Mouse (Mus musculus) fibroblast of lung, adult 2 months (primary cell): ENCODE measurements around the gene Cfap126.
"Not testable (repeated sequence)": the region's sequence is repeated elsewhere in the genome, so short reads cannot be mapped to it uniquely, and the experiment has no call there.

Source experiments
- DNase-seq: peaks from one replicate; pipeline ENCODE4 v3.0.0-alpha.2; 2011; ENCODE audit warnings: low read depth

The Cfap126 gene

GRCm38 (mm10) chr1:171113873-171114299, at the start of gene Cfap126:
Gene Cfap126, plus strand, starts transcription at chr1:171113918.
- peak; percentile 90 for DNase-seq

DNA sequence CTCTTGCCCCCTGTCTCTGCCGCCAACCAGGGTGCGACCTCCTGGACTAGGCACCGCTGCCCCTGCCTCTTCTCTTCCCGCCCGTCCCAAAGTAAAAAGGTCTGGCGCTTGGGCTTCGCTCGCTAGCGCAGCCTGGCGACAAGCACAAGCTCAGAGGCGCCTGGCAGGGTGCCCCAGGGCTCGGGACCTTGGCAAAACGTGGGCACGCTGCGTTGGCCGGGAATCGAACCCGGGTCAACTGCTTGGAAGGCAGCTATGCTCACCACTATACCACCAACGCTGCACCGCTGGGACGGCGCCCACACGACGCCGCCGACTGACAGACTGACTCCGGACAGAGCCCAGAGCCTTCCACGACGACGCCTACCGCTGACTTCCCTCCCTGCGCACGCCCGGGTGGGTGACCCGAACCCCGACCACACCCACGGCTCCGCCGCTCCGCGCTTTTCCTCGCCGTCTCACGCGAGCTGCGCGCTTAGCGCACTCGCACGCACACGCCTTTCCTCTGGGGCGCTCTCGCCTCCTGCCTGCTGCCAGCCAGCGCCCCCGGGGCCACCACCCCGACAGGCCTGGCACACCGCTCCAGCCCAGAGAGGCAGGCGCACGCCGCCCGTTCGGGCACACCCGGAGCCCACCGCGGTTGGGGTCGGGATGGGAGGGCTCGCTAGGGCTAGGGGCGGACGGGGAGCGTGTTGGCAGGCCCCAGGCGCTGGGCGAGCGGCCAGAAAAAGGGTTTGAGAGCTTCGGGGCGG, 49.1 kb upstream of the Cfap126 start, which contains the start of gene Fcgr3:
Gene Fcgr3, minus strand, starts transcription at position 445 of the 752 bp plus-strand sequence.
- not testable (repeated sequence) for DNase-seq

DNA sequence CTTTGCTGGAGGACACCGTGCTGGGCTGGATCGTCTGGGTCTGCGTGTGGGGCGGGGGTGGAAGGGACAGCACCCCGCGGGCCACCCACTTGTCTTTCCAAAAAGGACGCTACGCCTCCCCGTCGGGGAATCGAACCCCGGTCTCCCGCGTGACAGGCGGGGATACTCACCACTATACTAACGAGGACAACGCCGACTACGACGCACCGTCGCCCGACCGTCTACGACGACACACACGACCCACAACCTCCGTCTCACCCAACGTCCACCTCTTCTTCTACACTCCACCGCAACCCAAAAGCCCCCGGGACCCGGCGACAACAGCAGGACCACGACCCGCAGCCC, 48.5 kb upstream of the Cfap126 start:
- DNase-seq: not testable (repeated sequence)

GRCm38 (mm10) chr1:171065768-171066167, 48.0 kb upstream of the Cfap126 start:
- not testable (repeated sequence) for DNase-seq

GRCm38 (mm10) chr1:171066583-171066982, 47.1 kb upstream of the Cfap126 start:
- DNase-seq: not testable (repeated sequence)

- not testable (repeated sequence) for DNase-seq
Measured at GRCm38 (mm10) chr1:171067928-171068327, 45.8 kb upstream of the Cfap126 start.

- not testable (repeated sequence) for DNase-seq
Measured at GRCm38 (mm10) chr1:171069508-171069907, 44.2 kb upstream of the Cfap126 start.

DNA sequence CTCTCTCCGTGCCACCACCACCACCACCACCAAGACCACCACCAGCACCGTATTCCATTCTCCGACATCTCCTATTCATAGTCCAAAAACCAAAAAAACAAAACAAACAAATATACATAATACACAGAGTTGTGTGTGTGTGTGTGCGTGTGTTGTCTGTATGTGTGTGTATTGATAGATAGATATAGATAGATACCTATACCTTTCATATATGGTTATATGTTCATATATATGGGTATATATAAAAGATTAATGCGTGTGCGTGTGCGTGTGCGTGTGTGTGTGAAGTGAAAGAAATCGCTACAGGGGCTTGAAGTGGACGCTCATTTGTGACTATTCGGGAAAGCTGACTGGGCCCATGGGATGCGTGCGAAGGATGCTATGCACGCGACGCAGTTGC, 42.8 kb upstream of the Cfap126 start:
- not testable (repeated sequence) for DNase-seq

DNA sequence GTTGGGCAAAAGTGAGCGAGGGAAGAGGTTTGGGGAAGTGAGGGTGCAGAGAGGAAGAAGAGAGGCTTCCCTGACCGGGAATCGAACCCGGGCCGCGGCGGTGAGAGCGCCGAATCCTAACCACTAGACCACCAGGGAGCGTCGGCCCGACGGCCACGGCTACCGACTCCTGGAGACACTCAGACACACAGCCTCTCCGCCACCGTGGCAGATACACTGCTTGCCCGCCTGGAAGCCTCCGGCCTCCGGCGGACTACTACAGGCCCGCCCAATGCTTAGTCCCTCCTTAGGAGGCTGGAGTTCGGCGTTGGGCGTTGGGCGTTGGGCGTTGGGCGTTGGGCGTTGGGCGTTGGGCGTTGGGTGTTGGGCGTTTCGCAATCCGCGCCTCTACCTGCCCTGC, 42.0 kb upstream of the Cfap126 start:
- not testable (repeated sequence) for DNase-seq

DNA sequence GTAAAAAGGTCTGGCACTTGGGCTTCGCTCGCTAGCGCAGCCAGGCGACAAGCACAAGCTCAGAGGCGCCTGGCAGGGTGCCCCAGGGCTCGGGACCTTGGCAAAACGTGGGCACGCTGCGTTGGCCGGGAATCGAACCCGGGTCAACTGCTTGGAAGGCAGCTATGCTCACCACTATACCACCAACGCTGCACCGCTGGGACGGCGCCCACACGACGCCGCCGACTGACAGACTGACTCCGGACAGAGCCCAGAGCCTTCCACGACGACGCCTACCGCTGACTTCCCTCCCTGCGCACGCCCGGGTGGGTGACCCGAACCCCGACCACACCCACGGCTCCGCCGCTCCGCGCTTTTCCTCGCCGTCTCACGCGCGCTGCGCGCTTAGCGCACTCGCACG, 41.5 kb upstream of the Cfap126 start:
- not testable (repeated sequence) for DNase-seq

DNA sequence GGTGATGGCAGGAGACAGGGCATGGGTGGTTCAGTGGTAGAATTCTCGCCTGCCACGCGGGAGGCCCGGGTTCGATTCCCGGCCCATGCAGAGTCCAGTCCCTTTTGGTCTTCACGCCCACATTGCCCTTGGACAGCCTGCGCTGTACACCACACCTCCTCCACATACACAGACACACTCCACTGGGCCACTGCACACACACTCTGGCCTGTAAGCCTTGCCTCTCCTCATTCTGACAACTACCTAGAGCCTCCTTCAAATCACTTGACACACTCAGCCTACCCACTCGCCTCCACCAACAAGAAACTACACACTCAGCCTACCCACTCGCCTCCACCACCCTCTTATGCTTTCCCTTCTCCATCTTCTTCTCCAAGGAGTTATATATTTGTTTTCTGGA, 39.4 kb upstream of the Cfap126 start:
- DNase-seq: not testable (repeated sequence)

- not testable (repeated sequence) for DNase-seq
Measured at GRCm38 (mm10) chr1:171076176-171076575, 37.5 kb upstream of the Cfap126 start.

DNA sequence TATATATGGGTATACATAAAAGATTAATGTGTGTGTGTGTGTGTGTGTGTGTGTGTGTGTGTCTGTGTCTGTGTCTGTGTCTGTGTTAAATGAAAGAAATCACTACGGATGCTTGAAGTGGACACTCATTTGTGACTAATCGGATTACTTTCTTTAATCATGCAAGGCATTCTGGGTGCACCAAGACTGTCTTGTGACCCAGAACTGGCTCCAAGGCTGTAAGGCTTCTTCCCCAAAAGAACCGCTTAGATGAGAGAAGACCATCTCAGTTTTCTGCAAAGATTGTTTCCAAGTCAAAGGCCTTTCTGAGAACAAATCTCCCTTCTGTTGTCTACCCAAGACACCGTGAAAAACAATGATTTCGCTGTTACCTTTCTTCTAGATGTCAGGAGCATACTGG, 36.5 kb upstream of the Cfap126 start:
- not testable (repeated sequence) for DNase-seq

DNA sequence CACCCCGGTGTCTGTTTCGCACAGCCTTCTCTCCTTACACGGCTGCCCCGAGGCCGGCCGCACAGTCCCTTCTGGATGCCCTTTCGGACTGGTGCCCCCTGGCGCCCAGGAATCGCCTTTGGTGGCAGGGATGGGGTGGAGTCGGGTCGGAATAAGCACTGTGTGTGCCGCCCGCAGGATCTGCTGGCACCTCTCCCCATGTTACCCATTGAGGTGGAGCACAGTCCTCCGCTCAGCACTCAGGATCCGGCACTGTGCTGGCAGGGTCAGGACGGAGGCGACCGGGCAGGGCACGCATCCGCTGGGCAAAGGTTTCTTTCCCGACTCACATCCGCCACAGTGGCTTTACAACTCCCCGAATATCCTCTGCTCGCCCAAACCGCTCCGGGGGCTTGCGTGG, 35.8 kb upstream of the Cfap126 start:
- DNase-seq: not testable (repeated sequence)

GRCm38 (mm10) chr1:171078419-171078818, 35.3 kb upstream of the Cfap126 start:
- DNase-seq: not testable (repeated sequence)

DNA sequence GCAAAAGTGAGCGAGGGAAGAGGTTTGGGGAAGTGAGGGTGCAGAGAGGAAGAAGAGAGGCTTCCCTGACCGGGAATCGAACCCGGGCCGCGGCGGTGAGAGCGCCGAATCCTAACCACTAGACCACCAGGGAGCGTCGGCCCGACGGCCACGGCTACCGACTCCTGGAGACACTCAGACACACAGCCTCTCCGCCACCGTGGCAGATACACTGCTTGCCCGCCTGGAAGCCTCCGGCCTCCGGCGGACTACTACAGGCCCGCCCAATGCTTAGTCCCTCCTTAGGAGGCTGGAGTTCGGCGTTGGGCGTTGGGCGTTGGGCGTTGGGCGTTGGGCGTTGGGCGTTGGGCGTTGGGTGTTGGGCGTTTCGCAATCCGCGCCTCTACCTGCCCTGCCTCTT, 34.4 kb upstream of the Cfap126 start:
- not testable (repeated sequence) for DNase-seq

- not testable (repeated sequence) for DNase-seq
Measured at GRCm38 (mm10) chr1:171079825-171080224, 33.9 kb upstream of the Cfap126 start.

GRCm38 (mm10) chr1:171081512-171082231, 32.0 kb upstream of the Cfap126 start:
- not testable (repeated sequence) for DNase-seq

GRCm38 (mm10) chr1:171085718-171086117, 28.0 kb upstream of the Cfap126 start:
- no peak for DNase-seq

DNA sequence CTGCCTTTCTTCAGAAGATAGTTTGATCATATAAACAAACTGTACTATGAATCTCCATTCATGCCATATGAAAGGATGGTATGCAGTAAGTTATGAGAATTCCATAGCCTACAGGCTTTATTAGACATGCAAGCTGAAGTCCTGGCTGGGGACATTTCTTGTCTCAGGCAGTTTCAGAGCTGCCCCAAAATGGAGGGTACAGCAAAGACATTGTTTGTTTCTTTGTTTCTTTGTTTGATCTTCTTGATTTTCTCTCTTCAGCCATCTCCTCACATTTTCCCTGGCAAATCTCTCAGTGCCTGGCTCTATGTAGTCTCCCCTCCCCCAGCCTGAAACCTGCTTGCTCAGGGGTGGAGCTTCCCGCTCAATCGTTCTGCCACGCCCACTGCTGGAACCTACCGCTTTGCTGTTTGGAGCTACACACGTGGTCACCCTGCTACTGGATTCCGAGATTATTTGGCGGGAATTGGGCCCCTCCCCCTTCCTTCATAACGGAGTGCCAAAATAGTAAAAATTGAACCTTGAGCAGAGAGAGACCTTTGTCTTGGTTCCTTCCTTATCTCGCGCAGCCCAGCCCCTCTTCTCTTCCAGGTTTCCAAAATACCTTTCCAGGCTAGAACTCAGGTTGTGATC, 25.4 kb upstream of the Cfap126 start:
- not testable (repeated sequence) for DNase-seq

DNA sequence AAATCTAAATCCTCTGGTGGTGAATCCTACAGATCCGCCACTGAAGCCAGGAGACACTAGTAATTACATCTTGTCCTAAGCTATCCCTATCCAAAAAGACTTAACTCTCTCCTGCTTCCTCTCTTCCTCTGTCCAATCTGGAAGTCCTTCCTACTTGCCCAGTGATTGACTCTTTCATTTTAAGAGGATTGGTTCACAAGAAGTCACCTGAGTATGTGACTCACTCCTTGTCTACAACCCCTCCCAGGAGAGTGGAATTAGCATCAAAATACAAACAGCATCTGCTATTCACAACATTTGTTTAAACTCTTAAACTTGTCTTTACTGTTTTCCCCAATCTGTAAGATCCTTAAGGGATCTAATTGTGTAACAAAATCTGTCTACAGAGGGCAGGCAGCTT, 23.8 kb upstream of the Cfap126 start:
- no peak for DNase-seq

DNA sequence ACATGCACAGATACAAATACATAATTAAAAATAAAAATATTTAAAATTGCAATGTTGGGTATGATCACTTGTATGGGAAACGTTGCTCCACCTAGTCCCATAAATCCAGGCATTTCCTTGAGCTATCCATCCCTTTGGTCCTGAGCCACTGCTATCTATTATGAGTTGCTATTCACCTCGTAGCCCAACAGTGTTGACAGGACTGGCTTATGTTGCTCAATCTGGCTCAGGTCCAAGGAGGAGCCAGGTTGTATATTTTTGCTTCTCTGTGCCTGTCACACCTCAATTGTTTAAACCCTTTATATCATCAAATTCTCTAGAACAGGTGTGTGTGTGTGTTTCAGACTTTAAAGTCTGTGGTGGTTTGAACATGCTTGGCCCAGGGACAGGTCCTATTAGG, 23.0 kb upstream of the Cfap126 start:
- no peak for DNase-seq

DNA sequence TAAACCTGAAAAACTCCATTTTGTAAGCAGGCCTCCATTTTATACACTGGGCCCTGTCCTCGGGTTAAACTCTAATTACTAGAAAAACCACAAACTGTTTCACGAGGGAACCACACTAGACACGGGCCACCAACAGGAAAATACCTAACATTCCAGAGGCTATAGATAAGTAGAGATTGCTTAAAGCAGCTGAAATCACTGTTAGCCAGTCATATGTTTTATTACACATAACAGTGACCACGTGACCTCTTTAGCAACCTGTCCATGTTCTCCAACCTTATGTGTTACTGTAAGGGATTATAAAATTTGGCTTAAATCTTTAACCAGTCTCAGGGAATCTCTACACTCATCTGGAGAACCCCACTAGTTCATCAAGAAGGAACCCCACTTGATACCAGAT, 19.3 kb upstream of the Cfap126 start:
- DNase-seq: no peak
